Mouse (Mus musculus) spleen, adult 18-20 months (tissue): ENCODE data around the gene Zmiz1.

ENCODE experiments used
- DNase-seq, 2 experiments: peaks; one replicate each; pipeline ENCODE4 v3.0.0; 2022; ENCODE audit warnings: mixed read lengths in 2 of 2

Gene Zmiz1

DNA sequence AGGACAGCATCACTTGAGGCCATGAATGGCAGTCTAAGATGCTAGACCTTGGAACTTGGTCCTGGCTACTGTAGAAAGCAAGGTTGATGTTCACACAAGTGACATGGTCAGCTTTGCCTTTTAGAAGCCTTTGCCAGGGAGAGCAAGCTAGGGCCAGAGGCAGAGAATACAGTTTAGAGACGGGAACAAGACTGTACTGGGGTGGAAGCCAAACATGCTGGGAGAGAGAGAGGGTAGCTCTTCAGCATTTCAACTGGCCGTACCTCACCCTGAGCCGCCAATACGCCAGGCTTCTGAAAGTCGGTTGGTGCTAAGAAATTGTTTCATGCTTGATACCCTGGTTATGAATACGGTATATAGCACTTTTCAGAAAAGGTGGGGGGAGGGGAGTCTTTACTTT, 140.0 kb downstream of the Zmiz1 start:
- no peak for DNase-seq

DNA sequence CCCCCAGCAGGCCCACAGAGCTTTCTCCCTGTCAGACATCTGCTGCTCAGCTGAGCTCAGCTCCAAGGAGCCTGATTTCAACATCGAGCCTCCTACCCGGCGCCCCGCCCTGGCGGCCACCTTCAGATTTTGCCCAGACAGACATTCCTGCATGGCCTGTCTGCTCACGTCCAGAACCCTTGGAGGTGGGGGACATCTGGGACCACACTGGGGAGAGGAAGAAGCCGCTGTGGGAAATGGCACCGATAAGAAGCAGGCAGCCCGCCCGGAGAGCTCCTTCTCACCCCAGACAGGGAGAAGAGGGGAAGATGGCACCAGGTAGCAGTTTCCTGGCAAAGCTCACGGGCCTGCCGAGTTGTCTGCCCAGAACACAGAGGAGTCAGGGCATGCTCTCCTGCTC, 140.9 kb downstream of the Zmiz1 start:
- DNase-seq = no peak

DNA sequence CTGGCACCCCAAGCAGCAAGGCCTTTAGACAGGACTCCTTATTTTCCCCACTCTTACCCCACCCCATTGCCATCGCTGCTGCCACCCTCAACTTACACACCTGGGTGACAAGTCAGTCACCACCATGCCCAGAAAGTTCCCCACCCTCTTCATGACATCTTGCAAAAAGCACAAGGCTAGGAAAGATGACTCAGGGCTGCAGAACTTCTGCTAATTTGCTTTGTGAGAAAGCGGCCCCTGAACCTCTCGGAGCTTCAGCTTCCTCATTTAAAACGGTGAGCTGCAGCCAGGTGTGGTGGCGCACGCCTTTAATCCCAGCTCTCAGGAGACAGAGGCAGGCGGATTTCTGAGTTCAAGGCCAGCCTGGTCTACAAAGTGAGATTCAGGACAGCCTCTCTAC, 141.4 kb downstream of the Zmiz1 start:
- DNase-seq = no peak

DNA sequence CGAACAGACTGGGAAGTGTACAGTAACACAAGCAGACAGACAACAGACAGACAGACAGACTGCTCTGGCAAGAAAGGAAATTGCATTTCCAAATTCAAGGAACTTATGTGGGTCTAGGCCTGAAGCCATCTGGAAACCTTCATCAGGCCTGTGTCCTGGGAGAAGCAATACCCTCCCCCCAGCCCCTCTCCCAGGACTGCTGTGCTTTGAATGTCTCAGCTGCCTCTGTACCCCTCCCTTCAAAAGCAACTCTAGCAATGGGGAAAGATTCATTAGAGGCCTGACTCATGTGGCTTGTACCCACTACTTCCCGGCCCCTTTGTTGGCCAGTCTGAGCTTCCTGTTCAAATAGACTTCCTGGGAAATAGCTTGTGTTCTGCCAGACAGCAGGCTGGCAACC, 142.0 kb downstream of the Zmiz1 start:
- DNase-seq = no peak

DNA sequence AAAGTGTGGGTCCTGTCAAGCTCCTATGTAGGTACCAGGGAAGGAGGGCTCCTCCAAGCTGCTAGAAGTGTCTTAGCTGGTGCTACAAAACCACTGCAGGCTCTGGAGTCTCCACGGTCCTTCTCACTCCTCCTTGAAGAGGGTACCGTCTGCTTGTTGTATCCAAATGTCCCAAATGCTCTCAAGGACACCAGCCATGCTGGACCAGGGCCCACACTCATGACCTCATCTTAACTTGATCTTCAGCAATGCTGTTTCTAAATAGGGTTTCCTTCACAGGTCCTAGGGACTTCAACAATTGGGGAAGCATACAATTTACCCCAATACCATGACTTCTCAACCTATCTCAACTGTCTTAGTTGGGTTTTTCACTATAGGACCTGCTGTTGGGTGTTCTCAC, 143.0 kb downstream of the Zmiz1 start:
- no peak for DNase-seq

DNA sequence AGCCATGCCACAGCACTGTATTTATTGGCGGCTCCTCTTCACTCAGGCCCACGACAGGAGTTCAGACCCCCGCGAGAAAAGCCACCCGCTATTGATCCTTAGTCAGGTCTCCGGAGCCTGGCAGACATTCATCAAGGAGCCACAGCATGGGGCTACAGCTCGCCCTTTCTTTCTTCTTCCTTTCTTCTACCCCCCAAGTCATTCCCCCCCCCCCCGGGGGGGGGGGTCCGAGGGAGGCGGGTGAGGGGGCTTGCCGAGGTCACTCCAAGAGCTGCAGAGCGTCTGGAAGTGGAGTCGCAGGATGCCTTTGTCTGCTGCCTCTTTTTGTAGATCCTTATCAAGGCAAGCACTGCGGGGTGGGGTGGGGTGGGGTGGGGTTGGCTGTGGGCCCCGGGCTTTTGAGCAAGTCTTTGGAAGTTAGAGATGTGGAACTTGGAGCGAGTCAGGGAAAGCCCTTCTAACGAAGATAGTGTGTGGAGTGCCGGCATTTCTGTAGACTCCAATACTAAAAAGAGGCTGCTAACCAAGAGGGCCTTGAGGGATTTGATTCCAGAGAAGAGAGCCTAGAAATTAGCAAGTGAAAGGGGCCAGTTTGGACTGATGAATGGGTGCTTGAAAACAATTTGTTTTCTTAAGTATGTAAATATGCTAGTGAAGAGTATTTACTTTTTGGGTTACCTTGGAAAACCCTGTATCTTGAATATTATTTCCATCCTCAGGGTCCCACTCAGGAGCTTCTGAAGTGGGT, 145.6 kb downstream of the Zmiz1 start:
- no peak for DNase-seq

DNA sequence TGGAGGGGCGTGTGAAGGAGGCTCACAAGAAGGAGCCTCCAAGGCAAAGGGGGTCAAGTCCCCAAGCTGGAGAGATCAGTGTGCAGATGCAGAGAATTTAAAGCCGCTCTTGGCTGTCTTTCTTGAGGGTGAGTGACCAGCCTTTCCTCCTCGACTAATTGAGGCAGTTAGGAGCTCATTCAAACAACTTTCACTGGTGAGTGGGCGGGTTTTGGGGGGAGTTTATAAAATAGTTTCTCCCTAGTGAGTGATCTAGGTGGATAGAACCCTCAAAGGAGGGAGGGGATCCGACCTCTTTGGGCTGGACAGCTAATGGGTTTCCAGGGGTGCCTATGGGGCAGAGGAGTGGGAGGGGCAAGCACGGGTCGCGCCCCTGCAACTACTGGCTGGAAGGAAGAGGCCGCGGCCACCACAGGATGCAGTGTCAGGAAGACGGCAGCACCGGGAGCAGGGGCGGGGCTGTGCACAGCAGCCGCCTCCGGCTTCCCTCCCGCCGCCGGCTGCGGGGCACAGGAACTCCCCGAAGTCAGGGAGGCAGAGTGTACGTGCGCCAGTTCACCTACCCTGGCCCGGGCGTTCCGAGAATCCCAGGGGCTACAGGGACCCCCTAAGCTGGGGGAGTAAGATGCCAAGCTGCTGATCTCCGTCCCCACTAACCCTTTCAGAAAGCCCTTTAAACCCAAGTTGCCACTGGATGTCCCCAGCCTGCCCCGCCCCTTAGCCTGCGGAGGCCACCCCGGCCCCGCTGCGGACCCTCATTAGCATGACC, 147.6 kb downstream of the Zmiz1 start:
- peak; percentile 69 to 74 for DNase-seq

DNA sequence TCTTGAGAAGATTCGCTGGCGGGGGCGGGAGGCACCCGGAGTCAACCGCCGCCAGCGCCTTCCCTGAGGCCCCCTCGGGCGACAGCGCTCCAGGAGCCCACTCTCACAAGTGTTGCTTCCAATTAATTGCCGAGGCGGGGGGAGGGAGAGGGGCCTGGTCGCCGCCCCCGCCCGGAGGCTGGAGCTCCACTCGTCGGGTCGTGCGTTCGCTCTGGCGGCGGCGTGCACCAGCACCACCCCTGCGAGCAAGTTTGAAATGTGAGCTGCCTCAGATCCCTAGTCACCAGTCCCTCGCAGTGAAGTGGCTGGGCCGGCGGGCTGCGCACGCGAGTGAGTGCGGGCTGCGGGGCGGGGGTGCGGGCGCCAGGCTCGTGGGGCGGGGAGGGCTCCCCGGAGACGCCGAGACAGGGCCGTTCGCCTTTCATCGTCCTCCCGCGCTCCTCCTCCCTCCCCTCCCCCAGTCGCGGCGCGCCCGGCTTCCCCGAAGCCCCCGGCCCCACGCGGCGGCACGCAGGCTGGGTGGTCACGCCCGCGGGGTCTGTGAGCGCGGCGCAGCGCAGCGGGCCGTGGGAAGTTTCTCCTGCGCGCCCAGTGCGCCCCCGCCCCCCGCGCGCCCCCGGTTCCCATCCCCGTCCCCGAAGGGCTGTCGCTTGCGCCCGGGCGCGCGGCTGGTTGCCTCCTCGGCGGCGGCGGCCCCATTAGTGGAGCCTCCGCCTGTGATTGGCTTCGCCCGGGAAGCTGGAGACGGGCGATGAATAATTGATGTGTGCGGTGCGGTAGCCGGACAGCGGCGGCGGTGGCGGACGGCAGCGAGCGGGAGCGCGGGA, 148.4 kb downstream of the Zmiz1 start:
- DNase-seq = peak in 1 of 2 experiments; percentile 51

DNA sequence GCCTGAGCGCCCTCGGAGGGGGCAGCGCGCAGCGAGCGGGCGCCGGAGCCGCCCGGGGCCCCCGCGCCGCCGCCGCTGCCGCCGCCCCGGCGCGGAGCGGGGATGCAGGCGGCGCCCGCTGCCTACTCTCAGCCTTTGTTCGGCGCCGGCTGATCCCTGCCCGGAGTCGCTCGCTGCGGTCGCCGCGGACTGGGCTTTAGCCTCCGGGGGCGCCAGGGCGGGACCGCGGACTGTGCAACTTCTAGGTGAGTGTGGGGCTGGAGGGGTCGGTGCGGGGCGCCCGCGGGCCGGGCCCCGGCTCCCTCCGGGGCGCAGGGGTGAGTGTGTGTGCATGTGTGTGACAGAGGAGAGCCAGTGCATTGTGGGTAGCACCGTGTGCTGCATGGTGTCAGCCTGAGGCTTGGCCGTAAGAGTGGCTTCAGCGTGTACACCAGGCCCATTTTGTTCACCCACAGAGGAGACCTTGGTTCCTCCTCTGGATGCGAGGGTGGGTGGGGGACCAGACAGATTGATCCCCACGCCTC, 149.0 kb downstream of the Zmiz1 start:
- DNase-seq = peak; percentile 68 to 74

DNA sequence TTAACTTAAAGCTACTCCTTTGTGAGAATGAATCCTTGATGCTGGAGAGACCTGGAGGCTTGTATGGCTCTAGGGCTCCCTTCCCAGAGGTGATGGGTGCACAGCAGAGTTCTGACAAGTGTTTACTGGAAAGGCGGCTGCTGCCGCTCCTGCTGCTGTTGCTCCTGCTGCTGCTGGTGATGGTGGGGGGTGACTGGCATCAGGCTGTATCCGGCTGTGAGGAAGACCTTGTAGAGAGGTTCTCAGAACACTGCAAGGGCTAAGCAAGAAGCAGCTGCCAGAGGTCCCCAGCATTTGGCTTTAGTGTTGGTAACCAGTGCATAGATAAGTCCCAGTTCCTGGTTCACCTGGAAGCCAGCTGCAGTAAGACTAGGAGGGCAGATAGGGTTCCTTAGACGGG, 149.6 kb downstream of the Zmiz1 start:
- peak in 1 of 2 experiments; percentile 28 for DNase-seq

DNA sequence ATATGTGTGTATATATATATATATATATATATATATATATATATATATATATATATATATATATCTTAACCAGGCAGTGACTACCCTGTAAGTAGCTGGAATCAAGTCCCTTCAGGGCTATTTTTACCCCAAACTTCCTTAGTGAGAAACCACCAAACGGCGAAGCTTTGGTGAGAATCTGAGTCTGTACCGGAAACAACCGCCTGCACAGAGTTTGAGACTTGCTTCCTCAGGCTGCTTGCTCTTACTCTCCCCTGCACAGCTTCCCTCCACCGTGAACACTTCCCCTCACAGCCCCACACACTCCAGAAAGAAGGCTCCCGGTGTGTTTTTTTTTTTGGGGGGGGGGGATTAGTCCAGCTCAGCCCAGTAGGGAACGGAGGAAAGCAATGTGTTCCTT, 150.4 kb downstream of the Zmiz1 start:
- DNase-seq = peak; percentile 36 to 44

DNA sequence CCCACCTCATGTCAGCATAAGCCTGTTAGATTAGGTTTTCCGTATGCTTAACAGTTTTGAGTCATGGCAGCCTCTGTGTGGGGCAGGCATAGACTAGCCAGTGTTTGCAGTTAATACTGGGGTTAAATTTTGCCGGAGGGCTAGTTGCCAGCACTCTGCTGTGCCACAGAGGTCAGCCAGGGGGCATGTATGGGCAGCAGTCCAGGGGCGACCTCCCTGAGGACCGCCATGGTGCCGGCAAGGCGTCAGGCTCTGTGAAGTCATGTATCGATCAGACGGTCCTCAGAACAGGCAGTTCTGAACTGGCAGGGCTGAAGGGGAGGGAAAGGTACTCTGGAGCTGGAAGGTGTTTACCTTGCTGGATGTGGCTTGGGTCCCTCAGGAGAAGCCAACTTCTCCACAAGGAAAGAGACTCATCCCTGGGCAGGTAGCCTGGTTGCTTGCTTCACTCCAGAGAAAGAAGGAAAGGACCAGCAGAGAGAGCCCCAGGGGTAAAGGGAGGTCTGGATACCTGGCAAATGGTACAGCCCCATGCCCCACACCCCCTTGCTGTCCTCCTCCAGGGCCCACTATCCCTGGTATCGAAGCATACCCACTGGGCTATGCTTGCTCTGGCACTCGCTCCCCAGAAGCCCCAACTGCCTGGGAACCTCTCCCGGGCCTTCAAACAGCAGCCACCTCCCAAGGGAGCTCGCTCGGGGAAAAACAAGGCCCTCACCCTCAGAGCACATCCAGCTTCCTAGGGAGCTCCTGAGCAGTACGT, 151.6 kb downstream of the Zmiz1 start:
- no peak for DNase-seq

DNA sequence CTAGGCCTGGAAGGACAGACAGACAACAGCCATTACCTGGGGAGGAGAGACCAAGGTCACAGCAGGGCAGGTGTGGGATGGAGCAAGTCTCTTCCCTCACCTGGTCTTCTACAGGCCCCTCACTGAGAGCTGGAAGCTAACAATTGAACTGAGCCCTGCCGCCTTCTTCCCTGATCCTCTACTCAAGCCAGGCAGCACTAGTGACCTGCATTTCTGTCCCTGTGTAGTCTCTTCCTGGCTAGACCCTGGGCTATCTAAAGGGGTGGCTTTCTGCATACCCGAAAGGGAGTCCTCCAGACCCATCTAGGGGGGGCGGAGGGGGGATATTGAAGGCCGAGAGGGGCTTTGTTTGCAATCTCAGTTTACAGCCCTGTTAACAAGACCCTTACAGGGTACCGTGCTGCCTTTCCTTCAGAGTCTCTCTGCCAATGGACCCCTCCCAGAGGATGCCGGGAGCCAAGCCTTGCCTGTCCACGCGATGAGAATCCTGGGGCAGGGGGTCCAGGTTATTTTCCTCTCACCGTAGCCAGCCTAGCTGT, 152.2 kb downstream of the Zmiz1 start:
- no peak for DNase-seq

DNA sequence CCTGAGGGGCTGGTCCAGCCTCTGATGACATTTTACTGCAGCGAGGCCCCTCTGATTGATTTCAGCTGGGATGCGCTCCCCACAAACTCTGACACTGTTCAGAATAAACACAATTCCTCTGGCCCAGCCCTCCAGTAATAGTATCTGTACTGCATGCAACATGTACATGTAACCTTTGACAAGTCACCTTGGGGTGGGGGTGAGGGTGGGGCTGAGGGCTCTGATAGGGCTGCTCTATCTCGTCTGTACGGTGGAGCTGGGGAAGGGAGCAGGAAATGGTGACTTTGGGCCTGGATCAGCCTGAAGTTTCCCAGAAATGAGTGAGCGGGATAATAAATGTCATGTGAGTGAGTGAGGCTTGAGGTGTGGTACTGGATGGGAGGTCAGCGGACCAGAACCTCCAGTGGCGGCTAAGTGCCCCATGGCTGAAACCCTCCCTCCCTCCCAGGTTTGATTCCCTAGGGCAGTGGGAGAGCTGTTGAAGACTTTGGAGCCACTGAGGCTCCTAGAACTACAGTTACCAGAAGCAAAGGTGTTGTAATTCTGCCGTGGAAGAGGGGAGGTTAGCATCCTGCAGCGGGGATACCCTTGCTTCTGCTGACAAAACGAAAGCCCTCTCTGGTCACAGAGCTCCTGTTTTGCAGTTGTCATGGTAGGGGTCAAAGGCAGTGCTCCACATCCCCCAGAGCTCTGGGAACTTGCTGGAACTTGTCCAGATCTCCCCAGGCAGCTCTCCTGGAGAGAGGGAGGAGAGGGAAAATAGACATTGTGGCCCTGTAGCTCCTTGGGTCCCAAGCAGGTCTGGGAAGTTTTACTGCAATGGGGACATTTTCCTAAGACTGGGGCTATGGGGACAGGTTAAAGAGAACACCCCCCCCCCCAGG, 153.1 kb downstream of the Zmiz1 start:
- no peak for DNase-seq

DNA sequence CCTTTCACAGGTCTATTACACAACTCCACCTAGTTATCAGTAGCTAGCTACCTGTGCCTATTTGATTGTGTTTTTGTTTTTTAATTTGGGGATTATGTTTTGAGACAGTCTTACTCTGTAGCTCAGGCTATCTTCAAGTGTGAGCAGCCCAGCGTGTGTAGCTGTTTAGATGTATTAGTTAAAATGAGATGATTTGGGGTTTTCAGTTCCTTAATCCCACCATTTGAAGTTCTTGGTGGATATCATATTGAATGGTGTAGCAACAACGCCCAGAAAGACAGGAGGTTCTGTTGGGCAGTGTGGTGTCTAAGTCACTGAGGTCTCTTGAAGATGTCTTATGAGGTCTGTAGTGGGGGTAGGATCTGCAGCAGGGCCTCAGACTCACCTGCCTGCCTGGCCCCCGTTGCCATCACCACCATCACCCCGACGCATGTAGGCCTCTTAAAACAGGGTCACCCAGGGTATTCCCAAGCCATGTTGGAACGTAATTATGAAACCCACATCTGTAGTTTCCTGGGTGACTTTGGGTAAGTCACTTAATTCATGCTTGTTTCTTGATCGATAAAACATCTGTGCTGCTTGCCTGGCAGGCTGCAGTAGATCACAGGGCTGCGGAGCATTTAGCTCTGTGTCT, 155.1 kb downstream of the Zmiz1 start:
- DNase-seq = no peak

DNA sequence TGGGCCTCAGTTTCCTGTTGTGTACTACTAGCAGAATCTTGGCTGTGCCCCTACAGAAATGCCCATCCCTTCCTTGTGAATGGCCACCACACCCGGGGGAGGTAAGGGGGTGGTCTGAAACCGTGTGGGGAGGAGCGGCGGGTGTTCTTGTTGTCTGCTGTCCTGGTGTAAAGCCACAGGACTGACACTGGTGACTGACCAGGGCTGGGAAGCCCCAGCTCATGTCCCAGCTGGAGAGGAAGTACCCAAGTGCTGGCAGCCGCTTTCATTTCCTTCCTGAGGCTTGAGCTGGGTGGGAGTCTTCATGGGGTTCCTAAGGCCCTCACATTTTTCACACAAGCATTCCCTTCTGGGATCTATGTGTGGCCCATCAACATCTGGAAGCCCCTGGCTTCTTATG, 155.7 kb downstream of the Zmiz1 start:
- peak; percentile 47 to 54 for DNase-seq

DNA sequence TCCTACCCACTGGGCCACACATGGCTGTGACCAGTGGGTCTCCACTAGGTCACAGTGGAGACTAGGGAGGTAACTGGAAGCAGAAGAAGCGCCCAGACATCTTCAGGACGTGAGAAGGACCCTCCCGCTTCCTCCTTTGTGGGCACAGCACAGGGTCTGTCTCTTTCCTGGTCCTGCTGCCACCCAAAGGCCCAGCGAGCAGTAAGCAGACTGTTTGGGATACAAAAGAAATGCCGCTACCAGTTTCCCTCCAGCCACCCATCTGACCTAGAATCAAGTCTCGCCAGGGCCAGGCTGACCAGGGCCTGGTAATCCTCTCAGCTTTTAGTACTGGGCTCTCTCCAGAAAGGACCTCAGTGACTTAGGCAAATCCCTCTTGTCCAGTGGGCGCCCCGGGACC, 156.6 kb downstream of the Zmiz1 start:
- DNase-seq = no peak

DNA sequence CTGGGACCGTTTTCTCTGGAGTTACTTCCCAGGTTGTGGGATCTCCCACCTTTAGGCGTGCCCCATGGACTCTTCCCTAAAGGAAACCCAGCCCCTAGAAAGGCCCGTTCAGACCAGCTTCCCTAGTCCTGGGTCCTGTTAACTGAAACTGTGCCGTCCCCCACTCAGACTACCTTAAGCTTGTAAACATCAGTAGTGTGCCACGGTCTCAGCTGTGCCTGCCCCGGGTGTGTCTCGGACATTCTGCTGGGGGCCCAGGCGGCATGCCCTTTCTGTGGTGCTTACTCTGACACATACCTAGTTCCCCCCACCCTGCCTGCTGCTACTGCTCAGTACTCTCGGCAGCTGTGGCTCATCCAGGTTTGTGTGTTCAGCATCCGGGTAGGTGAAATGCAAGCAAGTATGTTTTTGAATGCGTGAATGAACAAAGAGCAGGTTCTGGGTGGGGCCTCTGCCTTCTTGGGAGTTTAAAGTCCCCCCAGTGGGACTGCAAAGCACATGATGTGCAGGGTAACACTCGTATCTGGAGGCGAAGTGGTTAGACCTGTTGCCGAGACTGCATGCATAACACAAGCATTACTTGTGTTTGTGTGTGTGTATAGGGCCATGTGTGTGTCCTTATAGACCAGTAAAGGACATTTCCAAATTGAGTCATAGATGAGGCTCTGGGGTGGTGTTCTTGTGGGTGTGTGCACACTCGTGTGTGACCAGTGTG, 157.2 kb downstream of the Zmiz1 start:
- no peak for DNase-seq

DNA sequence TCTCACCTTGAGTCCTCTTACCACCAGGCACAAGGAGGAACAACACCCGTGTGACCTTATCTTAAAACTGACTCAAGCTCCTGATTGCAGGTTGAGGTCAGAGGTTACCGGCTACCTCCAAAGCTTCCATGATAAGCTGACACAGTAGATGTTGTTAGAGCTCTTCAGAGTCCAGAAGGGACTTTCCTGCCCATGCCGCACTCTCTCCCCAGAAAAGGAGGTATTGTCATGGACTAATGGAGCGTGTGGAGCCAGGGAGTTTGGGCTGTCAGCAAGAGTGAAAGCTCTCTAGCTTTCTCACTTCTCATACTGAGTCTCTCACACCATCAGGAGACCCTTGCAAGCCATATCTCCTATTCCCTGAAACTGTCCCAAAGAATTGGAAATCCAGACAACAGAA, 158.3 kb downstream of the Zmiz1 start:
- DNase-seq = no peak
